Mouse (Mus musculus) megakaryocyte, adult 5-6 weeks (primary cell): ENCODE results near the gene Prr12. TPM values are rescaled to one million over a fixed set of nuclear protein-coding genes. Genes with fewer than 3 reads are reported as not detected.

Source experiments
- total RNA-seq, 2 experiments: library from RNA; stranded (forward) in 1 of 2; stranded (reverse) in 1 of 2; fragments of 153-499, 151-499 nt in 1 of 2; fragments of 221-1000, 200-1000 nt in 1 of 2; gene quantifications; 2 replicates each; pipeline versions ENCODE4 v1.2.3 to v1.2.4; 2015 to 2017

Gene Prr12
- total RNA-seq, 2 experiments from 2014 or later = 1.9 to 16.3 TPM

Other genes with a start within 250 kb of the Prr12 start
Only the 30 nearest of the 36 such genes appear.
- 75.1 and 89.7 TPM in 2 replicates for gene Pnkp, start 195.7 kb downstream of the Prr12 start, total RNA-seq (2015)
- 109 and 129 TPM in 2 replicates for gene Pnkp, start 195.7 kb downstream of the Prr12 start, total RNA-seq (2017)
- gene Ptov1, start 183.1 kb downstream of the Prr12 start, total RNA-seq (2015) = 21.3 and 29.0 TPM in 2 replicates
- 5.9 and 8.7 TPM in 2 replicates for gene Ptov1, start 183.1 kb downstream of the Prr12 start, total RNA-seq (2017)
- 19.4 and 23.7 TPM in 2 replicates for gene Med25, start 160.2 kb downstream of the Prr12 start, total RNA-seq (2015)
- 8.6 and 9.0 TPM in 2 replicates for gene Med25, start 160.2 kb downstream of the Prr12 start, total RNA-seq (2017)
- 4.6 and 4.7 TPM in 2 replicates for gene Fuz, start 156.8 kb downstream of the Prr12 start, total RNA-seq (2015)
- 11.1 and 11.3 TPM in 2 replicates for gene Fuz, start 156.8 kb downstream of the Prr12 start, total RNA-seq (2017)
- gene Ap2a1, start 123.4 kb downstream of the Prr12 start, total RNA-seq (2015) = 33.2 and 36.1 TPM in 2 replicates
- gene Ap2a1, start 123.4 kb downstream of the Prr12 start, total RNA-seq (2017) = 20.2 and 33.6 TPM in 2 replicates
- not detected in 2 replicates for gene Tsks, start 109.7 kb downstream of the Prr12 start, total RNA-seq (2015)
- not detected in 2 replicates for gene Tsks, start 109.7 kb downstream of the Prr12 start, total RNA-seq (2017)
- not detected in 2 replicates for gene Cpt1c, start 78.0 kb downstream of the Prr12 start, total RNA-seq (2015)
- gene Cpt1c, start 78.0 kb downstream of the Prr12 start, total RNA-seq (2017) = 0.12 TPM in 1 of 2 replicates, not detected in the other
- gene Prmt1, start 66.3 kb downstream of the Prr12 start, total RNA-seq (2015) = 48.4 and 55.7 TPM in 2 replicates
- gene Prmt1, start 66.3 kb downstream of the Prr12 start, total RNA-seq (2017) = 40.0 and 42.9 TPM in 2 replicates
- gene Irf3, start 55.2 kb downstream of the Prr12 start, total RNA-seq (2015) = 60.8 and 76.8 TPM in 2 replicates
- 84.8 and 89.4 TPM in 2 replicates for gene Irf3, start 55.2 kb downstream of the Prr12 start, total RNA-seq (2017)
- gene Bcl2l12, start 54.2 kb downstream of the Prr12 start, total RNA-seq (2015) = 16.8 and 18.7 TPM in 2 replicates
- 14.1 and 17.7 TPM in 2 replicates for gene Bcl2l12, start 54.2 kb downstream of the Prr12 start, total RNA-seq (2017)
- 22.2 and 23.0 TPM in 2 replicates for gene Scaf1, start 36.5 kb downstream of the Prr12 start, total RNA-seq (2015)
- gene Scaf1, start 36.5 kb downstream of the Prr12 start, total RNA-seq (2017) = 9.6 and 12.2 TPM in 2 replicates
- gene Rras, start 34.9 kb downstream of the Prr12 start, total RNA-seq (2015) = 77.1 and 78.6 TPM in 2 replicates
- gene Rras, start 34.9 kb downstream of the Prr12 start, total RNA-seq (2017) = 12.7 and 14.1 TPM in 2 replicates
- gene Nosip, start 9.5 kb upstream of the Prr12 start, total RNA-seq (2015) = 41.4 and 46.3 TPM in 2 replicates
- 54.2 and 56.8 TPM in 2 replicates for gene Nosip, start 9.5 kb upstream of the Prr12 start, total RNA-seq (2017)
- gene Prrg2, start 9.8 kb upstream of the Prr12 start, total RNA-seq (2015) = 6.6 and 8.9 TPM in 2 replicates
- 5.4 TPM in 2 replicates for gene Prrg2, start 9.8 kb upstream of the Prr12 start, total RNA-seq (2017)
- 4.5 and 5.8 TPM in 2 replicates for gene Rcn3, start 39.3 kb upstream of the Prr12 start, total RNA-seq (2015)
- gene Rcn3, start 39.3 kb upstream of the Prr12 start, total RNA-seq (2017) = 7.8 and 18.1 TPM in 2 replicates
- 22.0 and 22.5 TPM in 2 replicates for gene Fcgrt, start 51.0 kb upstream of the Prr12 start, total RNA-seq (2015)
- 64.1 and 69.0 TPM in 2 replicates for gene Fcgrt, start 51.0 kb upstream of the Prr12 start, total RNA-seq (2017)
- 2,516 and 2,663 TPM in 2 replicates for gene Rps11, start 71.6 kb upstream of the Prr12 start, total RNA-seq (2015)
- 1,201 and 1,233 TPM in 2 replicates for gene Rps11, start 71.6 kb upstream of the Prr12 start, total RNA-seq (2017)
- 1,652 and 1,953 TPM in 2 replicates for gene Rpl13a, start 75.9 kb upstream of the Prr12 start, total RNA-seq (2015)
- 2,014 and 2,240 TPM in 2 replicates for gene Rpl13a, start 75.9 kb upstream of the Prr12 start, total RNA-seq (2017)
- gene Gm45713, start 83.3 kb upstream of the Prr12 start, total RNA-seq (2015) = not detected in 2 replicates
- not detected in 2 replicates for gene Gm45713, start 83.3 kb upstream of the Prr12 start, total RNA-seq (2017)
- 22.7 and 29.0 TPM in 2 replicates for gene Flt3l, start 83.6 kb upstream of the Prr12 start, total RNA-seq (2015)
- gene Flt3l, start 83.6 kb upstream of the Prr12 start, total RNA-seq (2017) = 17.4 and 17.6 TPM in 2 replicates
- gene Pih1d1, start 101.4 kb upstream of the Prr12 start, total RNA-seq (2015) = 131 and 132 TPM in 2 replicates
- 43.9 and 51.4 TPM in 2 replicates for gene Pih1d1, start 101.4 kb upstream of the Prr12 start, total RNA-seq (2017)
- gene Aldh16a1, start 101.7 kb upstream of the Prr12 start, total RNA-seq (2015) = 68.0 and 72.0 TPM in 2 replicates
- 26.9 and 33.7 TPM in 2 replicates for gene Aldh16a1, start 101.7 kb upstream of the Prr12 start, total RNA-seq (2017)
- gene Slc17a7, start 111.1 kb upstream of the Prr12 start, total RNA-seq (2015) = 0.18 TPM in 1 of 2 replicates, not detected in the other
- gene Slc17a7, start 111.1 kb upstream of the Prr12 start, total RNA-seq (2017) = not detected in 2 replicates
- gene Gfy, start 126.7 kb upstream of the Prr12 start, total RNA-seq (2015) = not detected in 2 replicates
- not detected in 2 replicates for gene Gfy, start 126.7 kb upstream of the Prr12 start, total RNA-seq (2017)
- not detected in 2 replicates for gene Pth2, start 128.1 kb upstream of the Prr12 start, total RNA-seq (2015)
- gene Pth2, start 128.1 kb upstream of the Prr12 start, total RNA-seq (2017) = not detected in 2 replicates
- gene Ccdc155, start 152.0 kb upstream of the Prr12 start, total RNA-seq (2015) = not detected in 2 replicates
- gene Ccdc155, start 152.0 kb upstream of the Prr12 start, total RNA-seq (2017) = not detected in 2 replicates
- 1.0 and 1.6 TPM in 2 replicates for gene Dkkl1, start 159.3 kb upstream of the Prr12 start, total RNA-seq (2015)
- gene Dkkl1, start 159.3 kb upstream of the Prr12 start, total RNA-seq (2017) = 1.1 and 5.0 TPM in 2 replicates
- gene Tead2, start 162.9 kb upstream of the Prr12 start, total RNA-seq (2015) = 0.07 TPM in 1 of 2 replicates, not detected in the other
- not detected in 2 replicates for gene Tead2, start 162.9 kb upstream of the Prr12 start, total RNA-seq (2017)
- 105 and 111 TPM in 2 replicates for gene Cd37, start 186.2 kb upstream of the Prr12 start, total RNA-seq (2015)
- 67.9 and 74.9 TPM in 2 replicates for gene Cd37, start 186.2 kb upstream of the Prr12 start, total RNA-seq (2017)
- gene Slc6a16, start 188.2 kb upstream of the Prr12 start, total RNA-seq (2015) = not detected in 2 replicates
- not detected in 2 replicates for gene Slc6a16, start 188.2 kb upstream of the Prr12 start, total RNA-seq (2017)